In genomic region chr13:4388762-4389446, GRCm38 (mm10) we compare ENCODE assay signal across 35 mouse cellular contexts. TPM values are rescaled to one million over a fixed set of nuclear protein-coding genes. Genes with fewer than 3 reads are reported as not detected.
DNase-seq lines count a peak whose midpoint lies in the region; ATAC-seq and TF ChIP-seq lines count a peak whose summit lies in the region.
"Had no signal": no experiment of that assay in that cellular context is flagged by ENCODE, and none has a peak within 500 bp of the region (broad histone marks: within the 10 kb centered on the region; RNA-seq: fewer than 3 reads in every experiment).

No protein-coding gene starts in this region.

- peak; percentile 40 for TF ChIP-seq CTCF in intestine, postnatal 0 days (IDR thresholded peaks at IDR 0.05; ENCODE audit: low read depth)

- H3K4me1 ChIP-seq in intestine, embryonic 15.5 days (replicated peaks), result no peaks in the 10 kb centered on the region
- H3K4me1 ChIP-seq in intestine, postnatal 0 days (replicated peaks; ENCODE audit: control insufficient read depth, insufficient read depth, low read length), result no peaks in the 10 kb centered on the region
- H3K4me1 ChIP-seq in kidney, embryonic 16.5 days (ENCODE audit: insufficient read depth, low read length), result no peaks in the 10 kb centered on the region
- H3K4me1 ChIP-seq: embryonic facial prominence, embryonic 15.5 days; heart, embryonic 15.5 days; hindbrain, embryonic 13.5 days; limb, embryonic 10.5 days; liver, embryonic 13.5 days; midbrain, embryonic 15.5 days had no signal

- DNase-seq in large intestine, adult 2 months (ENCODE audit: low read depth, low spot score), result peak; percentile 64
- DNase-seq in gastrocnemius, postnatal 10 days, result no peak
- no peak for DNase-seq in c-Kit-positive CD71-positive TER-119-positive erythroid progenitor cells, embryonic 14.5 days (ENCODE audit: low spot score)
- DNase-seq in urinary bladder, adult 2 months (ENCODE audit: low spot score), result no peak
- DNase-seq: adrenal gland, postnatal 14 days; cerebellum, adult 9-11 months; gastrocnemius, adult 2 months; heart, postnatal 36 days; liver, embryonic 13.5 days; lung, postnatal 4 days; right cerebral cortex, adult 18-20 months; right cerebral cortex, postnatal 4 days had no signal

- H3K27ac ChIP-seq in intestine, embryonic 15.5 days, result no peak overlapping the region
- no peak overlapping the region for H3K27ac ChIP-seq in intestine, postnatal 0 days (ENCODE audit: low read depth, low read length)
- no peak overlapping the region for H3K27ac ChIP-seq in kidney, embryonic 16.5 days (ENCODE audit: low read length)
- H3K27ac ChIP-seq: embryonic facial prominence, embryonic 15.5 days; gastrocnemius, adult 2 months; heart, embryonic 15.5 days; hindbrain, embryonic 13.5 days; layer of hippocampus, adult 2 months; limb, embryonic 10.5 days; liver, embryonic 13.5 days; midbrain, embryonic 15.5 days had no signal

- no peak overlapping the region for H3K4me2 ChIP-seq in intestine, embryonic 15.5 days (replicated peaks)
- H3K4me2 ChIP-seq in intestine, postnatal 0 days (replicated peaks; ENCODE audit: low read depth), result no peak overlapping the region
- no peak overlapping the region for H3K4me2 ChIP-seq in kidney, embryonic 16.5 days (replicated peaks; ENCODE audit: low read depth, low read length)
- H3K4me2 ChIP-seq: embryonic facial prominence, embryonic 15.5 days; heart, embryonic 15.5 days; hindbrain, embryonic 13.5 days; liver, embryonic 13.5 days; midbrain, embryonic 15.5 days had no signal

- ATAC-seq in intestine, embryonic 15.5 days, result 0 out of 2 replicates have a peak, but pooled peaks have one; percentile 25
- peak; percentile 56; the same call in 1 of the 2 replicates for ATAC-seq in intestine, postnatal 0 days
- peak; percentile 79 for ATAC-seq in kidney, embryonic 16.5 days (ENCODE audit: low FRiP score, low TSS enrichment)
- ATAC-seq: activated CD4-positive, CD25-positive, alpha-beta regulatory T cell, adult 4 months; forebrain, embryonic 14.5 days; midbrain, embryonic 15.5 days had no signal

- WGBS in intestine, embryonic 15.5 days, result 72% methylated on average over 2 of the region's 2 CpGs
- 61% methylated on average over 2 of the region's 2 CpGs for WGBS in intestine, postnatal 0 days
- WGBS in kidney, embryonic 16.5 days, result 74% methylated on average over 2 of the region's 2 CpGs
- WGBS in large intestine, adult 2 months, result 36% methylated on average over 2 of the region's 2 CpGs

- H3K27me3 ChIP-seq in intestine, embryonic 15.5 days (replicated peaks), result no peaks in the 10 kb centered on the region
- H3K27me3 ChIP-seq in intestine, postnatal 0 days (replicated peaks; ENCODE audit: control insufficient read depth, insufficient read depth, low read length), result no peaks in the 10 kb centered on the region
- H3K27me3 ChIP-seq in kidney, embryonic 16.5 days (ENCODE audit: insufficient read depth, low read length), result no peaks in the 10 kb centered on the region
- H3K27me3 ChIP-seq: embryonic facial prominence, embryonic 15.5 days; heart, embryonic 15.5 days; hindbrain, embryonic 13.5 days; liver, embryonic 13.5 days; midbrain, embryonic 15.5 days had no signal

- no peaks in the 10 kb centered on the region for H3K9me3 ChIP-seq in intestine, embryonic 15.5 days
- no peaks in the 10 kb centered on the region for H3K9me3 ChIP-seq in intestine, postnatal 0 days (ENCODE audit: control insufficient read depth)
- no peaks in the 10 kb centered on the region for H3K9me3 ChIP-seq in kidney, embryonic 16.5 days (ENCODE audit: low read length)
- H3K9me3 ChIP-seq: embryonic facial prominence, embryonic 15.5 days; heart, embryonic 15.5 days; hindbrain, embryonic 13.5 days; limb, embryonic 10.5 days; liver, embryonic 13.5 days; midbrain, embryonic 15.5 days had no signal

- H3K4me3 ChIP-seq in intestine, embryonic 15.5 days (replicated peaks), result no peak overlapping the region
- H3K4me3 ChIP-seq in intestine, postnatal 0 days (ENCODE audit: low read depth, low read length), result no peak overlapping the region
- H3K4me3 ChIP-seq in kidney, embryonic 16.5 days (ENCODE audit: low read length), result no peak overlapping the region
- H3K4me3 ChIP-seq: embryonic facial prominence, embryonic 15.5 days; gastrocnemius, adult 2 months; heart, embryonic 15.5 days; hindbrain, embryonic 13.5 days; layer of hippocampus, adult 2 months; limb, embryonic 10.5 days; liver, embryonic 13.5 days; midbrain, embryonic 15.5 days; myocyte had no signal

- H3K36me3 ChIP-seq in intestine, embryonic 15.5 days, result no peaks in the 10 kb centered on the region
- no peaks in the 10 kb centered on the region for H3K36me3 ChIP-seq in intestine, postnatal 0 days (ENCODE audit: control insufficient read depth, insufficient read depth)
- no peaks in the 10 kb centered on the region for H3K36me3 ChIP-seq in kidney, embryonic 16.5 days (ENCODE audit: insufficient read depth, low read length)
- H3K36me3 ChIP-seq: embryonic facial prominence, embryonic 15.5 days; heart, embryonic 15.5 days; hindbrain, embryonic 13.5 days; limb, embryonic 10.5 days; liver, embryonic 13.5 days; midbrain, embryonic 15.5 days had no signal

- H3K9ac ChIP-seq in intestine, embryonic 15.5 days, result no peak overlapping the region
- H3K9ac ChIP-seq in intestine, postnatal 0 days (ENCODE audit: low read depth, low read length), result no peak overlapping the region
- no peak overlapping the region for H3K9ac ChIP-seq in kidney, embryonic 16.5 days (replicated peaks; ENCODE audit: low read length)
- H3K9ac ChIP-seq: embryonic facial prominence, embryonic 15.5 days; heart, embryonic 15.5 days; hindbrain, embryonic 13.5 days; liver, embryonic 13.5 days; midbrain, embryonic 15.5 days had no signal

RNA-seq across cellular contexts. Expression of gene Akr1c6, which starts 45.2 kb away (rescaled TPM):
- 0.34 TPM in 1 of 2 replicates, not detected in the other for polyA plus RNA-seq in intestine, embryonic 15.5 days (2015; fragmentation: Nextera tagmentation; extraction: Ambion mirVana)
- not detected in 2 replicates for polyA plus RNA-seq in intestine, postnatal 0 days (2015; fragmentation: Nextera tagmentation; extraction: Ambion mirVana)
- polyA plus RNA-seq in kidney, embryonic 16.5 days (2015; fragmentation: Nextera tagmentation; extraction: Ambion mirVana), result not detected in 2 replicates
- polyA plus RNA-seq in large intestine, adult 2 months (2012; rRNA removed), result not detected in 2 replicates
- not detected for total RNA-seq in gastrocnemius, postnatal 10 days (2021)
- polyA plus RNA-seq in urinary bladder, adult 2 months (2012; rRNA removed), result not detected in 2 replicates
- total RNA-seq: common myeloid progenitor, adult 5-6 weeks; gastrocnemius, adult 2 months; heart, postnatal 36 days; layer of hippocampus, adult 2 months; layer of hippocampus, postnatal 25 days; megakaryocyte-erythroid progenitor cell, adult 5-6 weeks; MEL had no signal
- polyA plus RNA-seq: activated CD4-positive, CD25-positive, alpha-beta regulatory T cell, adult 4 months; brain, embryonic 14.5 days; C2C12; embryonic facial prominence, embryonic 15.5 days; forebrain, embryonic 14.5 days; frontal cortex, adult 2 months; gonadal fat pad, adult 2 months; heart, embryonic 15.5 days; hindbrain, embryonic 13.5 days; limb, embryonic 10.5 days; lung, embryonic 16.5 days; midbrain, embryonic 15.5 days; myocyte; neural tube, embryonic 14.5 days; thymus, postnatal 0 days had no signal

Comparison
In these comparisons a context has a peak if more than half of its experiments do, and no peak if none do; other contexts are left out.
1. ATAC-seq: peak in every context shown above with its lines; median percentile 79 in kidney, embryonic 16.5 days; 56 in intestine, postnatal 0 days; 25 in intestine, embryonic 15.5 days.